Mouse (Mus musculus): Measurements from ENCODE around the gene Fen1.

Fen1 gene

DNA sequence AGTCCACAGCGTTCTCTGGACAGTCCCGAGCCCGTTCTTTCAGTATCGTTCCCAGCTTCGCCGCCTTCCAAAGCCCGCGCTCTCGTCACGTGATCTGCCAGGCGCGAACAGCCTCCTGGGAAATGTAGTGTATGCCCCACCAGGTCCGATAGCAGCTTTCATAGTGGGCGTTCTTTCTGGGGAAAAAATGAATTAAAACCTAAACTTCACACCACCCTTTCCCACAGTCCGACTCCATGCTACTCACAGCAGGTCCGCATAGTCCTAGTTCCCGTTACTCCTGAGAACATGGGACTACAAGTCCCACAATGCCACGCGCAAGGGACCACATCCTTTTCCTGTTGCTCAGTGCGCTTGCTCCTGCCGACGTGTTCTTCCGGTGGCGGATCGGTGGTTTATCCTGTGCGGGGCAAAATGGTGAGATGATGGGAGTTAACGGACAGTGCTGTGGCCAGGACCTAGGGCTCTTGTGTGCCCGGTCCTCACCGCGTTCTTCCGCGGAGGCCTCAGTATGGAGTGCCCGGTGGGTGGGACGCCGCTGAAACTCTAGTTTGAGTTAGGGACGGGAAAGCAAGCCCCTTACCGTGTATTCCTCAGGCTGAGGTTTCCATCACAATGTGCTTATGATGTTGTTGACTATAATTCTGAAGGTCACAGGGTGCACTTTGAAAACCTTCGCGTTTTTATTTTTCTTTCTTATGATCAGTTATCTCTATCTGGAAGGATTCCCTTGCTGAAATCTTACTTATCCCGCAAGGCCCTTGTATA, at the start of gene Fen1, which contains the start of gene Tmem258:
Fen1 (minus strand) TSS at position 322 of the 768 bp plus-strand sequence.
Tmem258 (plus strand) TSS at position 167 of the 768 bp plus-strand sequence.
- peak; percentile 85 to 90 for DNase-seq (ENCODE audit: low spot score in 2 of 2)

DNA sequence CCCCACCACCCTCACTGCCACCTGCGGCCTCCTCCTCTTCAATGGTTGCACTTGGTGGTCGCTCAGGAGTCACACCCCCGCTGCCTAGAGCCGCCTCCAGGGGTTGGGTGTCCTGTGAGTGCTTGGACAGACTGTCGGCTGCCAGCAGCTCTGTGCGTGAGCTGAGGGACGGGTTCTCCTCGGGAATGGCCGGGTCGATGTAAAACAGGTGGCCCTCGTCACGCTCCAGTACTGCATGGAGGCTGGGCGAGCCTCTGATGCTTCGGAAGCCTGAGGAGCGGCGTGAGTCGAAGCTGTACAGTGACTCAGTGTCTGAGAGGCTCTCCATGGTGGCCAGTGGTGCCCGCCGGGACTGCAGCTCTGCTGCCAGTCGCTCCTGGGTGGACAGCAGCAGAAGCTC, 44.2 kb upstream of the Fen1 start:
- no peak for DNase-seq (ENCODE audit: low spot score in 2 of 2)

- DNase-seq (ENCODE audit: low spot score in 2 of 2), result no peak
Observed at GRCm38 (mm10) chr19:10247165-10247564, 43.2 kb upstream of the Fen1 start.

GRCm38 (mm10) chr19:10244183-10244582, 40.2 kb upstream of the Fen1 start:
- DNase-seq (ENCODE audit: low spot score in 2 of 2), result no peak

DNA sequence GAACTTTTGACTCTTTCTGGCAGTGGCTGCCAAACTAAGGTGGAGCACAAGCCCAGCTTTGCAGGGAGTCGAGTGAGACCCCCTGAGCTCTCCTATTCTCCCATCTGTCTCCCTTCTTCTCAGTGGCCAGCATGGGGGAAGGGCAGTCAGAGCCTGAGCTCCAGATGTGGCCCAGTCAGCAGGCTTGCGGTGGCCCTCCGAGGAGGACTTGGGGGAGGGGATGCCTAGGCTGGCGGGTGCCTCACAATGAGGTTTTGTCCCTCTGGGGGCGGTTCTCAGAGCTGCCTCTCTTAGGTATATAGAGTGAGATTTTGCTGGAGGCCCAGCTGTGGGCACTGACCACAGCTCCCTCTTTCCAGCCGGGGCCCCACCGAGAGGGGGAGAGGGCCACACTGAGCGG, 38.9 kb upstream of the Fen1 start:
- no peak for DNase-seq (ENCODE audit: low spot score in 2 of 2)

- DNase-seq (ENCODE audit: low spot score in 2 of 2), result peak; percentile 31 to 54
Observed at GRCm38 (mm10) chr19:10240654-10241305, 36.8 kb upstream of the Fen1 start, which contains the start of gene Myrf. Gene Myrf, minus strand, starts transcription at chr19:10240748.

DNA sequence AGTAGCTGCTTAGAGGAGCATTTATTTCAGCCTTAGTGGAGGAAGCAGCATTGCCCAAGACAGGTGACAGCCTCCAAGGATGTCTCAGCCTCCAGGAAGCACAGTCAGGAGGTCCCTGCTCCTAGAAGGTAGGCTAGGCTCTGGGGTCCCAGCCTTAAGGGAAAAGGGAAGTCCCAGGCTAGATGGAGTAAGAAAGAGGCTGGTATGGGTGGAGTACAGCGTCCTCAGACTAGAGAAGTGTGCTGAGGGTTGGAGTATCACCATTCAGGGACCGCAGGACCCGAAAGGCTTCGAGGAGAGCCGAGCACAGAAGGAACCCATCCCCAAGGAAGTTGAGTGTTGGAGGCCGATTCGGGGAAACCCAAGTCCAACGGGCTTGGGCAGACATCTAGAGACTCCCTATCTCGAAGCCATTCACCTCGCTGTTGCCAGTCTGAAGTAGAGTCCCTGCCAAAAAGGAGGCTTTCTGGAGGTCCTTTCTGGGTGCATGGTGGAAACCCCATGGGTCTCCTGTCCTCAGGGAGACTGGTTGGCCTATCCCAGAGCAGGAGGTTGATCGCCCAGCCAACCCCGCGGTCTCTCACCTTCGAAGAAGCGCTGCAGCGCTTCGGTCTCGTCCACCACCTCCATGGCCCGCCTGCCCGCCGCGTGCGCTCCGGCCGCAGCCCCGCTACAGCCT, 36.1 kb upstream of the Fen1 start:
- DNase-seq (ENCODE audit: low spot score in 2 of 2), result no peak

GRCm38 (mm10) chr19:10239419-10239818, 35.5 kb upstream of the Fen1 start:
- DNase-seq (ENCODE audit: low spot score in 2 of 2), result no peak

- DNase-seq (ENCODE audit: low spot score in 2 of 2), result no peak
Observed at GRCm38 (mm10) chr19:10238477-10238876, 34.5 kb upstream of the Fen1 start.

- no peak for DNase-seq (ENCODE audit: low spot score in 2 of 2)
Observed at GRCm38 (mm10) chr19:10235784-10236565, 32.0 kb upstream of the Fen1 start.

DNA sequence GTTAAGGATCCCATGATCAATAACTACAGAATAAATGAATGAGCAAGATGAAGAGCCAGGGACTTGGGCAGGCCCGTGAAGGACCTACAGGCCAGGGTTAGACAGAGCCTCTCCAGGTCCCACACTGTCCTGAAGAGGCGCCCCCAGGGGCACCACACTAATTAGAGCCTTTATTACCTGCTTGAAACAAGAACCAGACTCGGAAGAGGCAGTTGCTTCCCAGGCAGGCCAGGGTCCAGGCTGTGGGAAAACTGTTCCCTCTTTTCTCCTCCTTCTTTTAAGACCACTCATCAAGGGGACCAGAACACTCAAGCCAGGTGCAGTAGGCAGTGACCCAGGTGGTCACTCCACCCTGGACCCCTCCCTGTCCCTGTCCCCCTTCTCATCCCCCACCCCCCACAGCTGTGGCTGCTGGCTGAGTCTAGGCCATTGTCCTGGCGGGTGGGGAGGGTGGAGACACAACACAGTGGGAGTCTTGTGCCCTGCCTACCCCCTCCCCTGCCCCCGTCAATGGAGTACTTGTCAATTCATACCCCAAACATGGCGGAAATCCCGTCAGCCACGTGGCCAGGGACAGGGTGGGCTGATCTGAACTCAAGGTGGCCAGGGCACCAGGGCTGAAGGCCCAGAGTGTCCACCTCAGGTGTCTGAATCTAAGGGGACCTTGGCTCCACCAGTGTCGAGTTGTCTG, 28.5 kb upstream of the Fen1 start:
- no peak for DNase-seq (ENCODE audit: low spot score in 2 of 2)

DNA sequence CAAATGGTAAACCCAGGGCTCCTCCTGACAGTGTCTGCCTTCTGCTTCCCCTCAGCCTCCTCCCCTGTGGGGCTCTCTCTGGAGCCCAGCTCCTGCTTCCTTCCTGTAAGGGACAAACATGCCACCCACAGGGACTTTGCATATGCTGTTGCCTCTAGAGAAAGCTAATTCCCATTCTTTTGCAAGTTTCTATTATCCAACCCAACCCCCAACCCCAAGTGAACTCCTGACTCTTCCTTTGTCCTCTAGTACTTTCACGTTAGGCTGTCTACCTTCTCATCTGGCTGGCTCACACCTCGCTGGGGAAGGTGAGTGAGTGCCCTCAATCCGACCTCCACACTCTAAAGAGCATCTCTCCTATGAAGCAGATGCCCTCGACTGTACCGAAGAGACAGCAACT, 27.9 kb upstream of the Fen1 start:
- DNase-seq (ENCODE audit: low spot score in 2 of 2), result no peak

GRCm38 (mm10) chr19:10231016-10231415, 27.0 kb upstream of the Fen1 start:
- DNase-seq (ENCODE audit: low spot score in 2 of 2), result no peak

GRCm38 (mm10) chr19:10225767-10226166, 21.8 kb upstream of the Fen1 start:
- DNase-seq (ENCODE audit: low spot score in 2 of 2), result no peak

GRCm38 (mm10) chr19:10224637-10225453, 20.9 kb upstream of the Fen1 start:
- no peak for DNase-seq (ENCODE audit: low spot score in 2 of 2)

GRCm38 (mm10) chr19:10223561-10223960, 19.6 kb upstream of the Fen1 start:
- DNase-seq (ENCODE audit: low spot score in 2 of 2), result no peak

GRCm38 (mm10) chr19:10222656-10223055, 18.7 kb upstream of the Fen1 start:
- DNase-seq (ENCODE audit: low spot score in 2 of 2), result no peak

- DNase-seq (ENCODE audit: low spot score in 2 of 2), result no peak
Observed at GRCm38 (mm10) chr19:10221585-10221984, 17.6 kb upstream of the Fen1 start.

GRCm38 (mm10) chr19:10219593-10219992, 15.6 kb upstream of the Fen1 start:
- no peak for DNase-seq (ENCODE audit: low spot score in 2 of 2)

DNA sequence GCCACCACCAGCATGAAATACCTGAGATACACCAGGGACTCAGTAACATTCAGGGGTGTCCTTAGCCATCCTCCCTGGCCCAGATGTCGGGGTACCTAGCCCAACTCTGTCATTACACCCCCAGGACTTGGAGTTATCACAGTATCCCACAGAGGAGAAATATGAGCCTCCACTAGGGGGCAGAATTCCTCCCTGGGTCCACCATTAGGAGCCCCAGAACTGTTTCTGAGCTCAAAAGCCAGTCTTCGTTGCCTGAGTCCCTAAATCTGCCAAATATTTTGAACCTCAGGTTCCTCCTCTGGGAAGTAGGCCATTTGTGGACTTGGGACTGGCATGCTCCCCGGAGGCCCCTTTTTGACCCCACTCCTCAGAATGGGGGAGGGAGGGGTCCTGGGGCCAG, 15.1 kb upstream of the Fen1 start:
- peak in 1 of 2 experiments; percentile 21 for DNase-seq (ENCODE audit: low spot score in 2 of 2)
